Mouse (Mus musculus) liver, adult 2 months (tissue): ENCODE results near the gene Hes6. TPM values are rescaled to one million over a fixed set of nuclear protein-coding genes. Genes with fewer than 3 reads are reported as not detected.
A peak's percentile ranks its signal among the peaks of the same experiment; 100 is the strongest.

Experiments
- DNase-seq: peaks from one replicate; pipeline ENCODE4 v3.0.0-alpha.2; 2011; ENCODE audit warnings: low read depth, low spot score; ENCODE audit errors: extremely low read depth
- H3K27ac ChIP-seq: fragments of 200-500 bp; replicated peaks from 2 replicates; pipeline ENCODE4 v1.5.1; 2012; ENCODE audit warnings: low read depth, mild to moderate bottlenecking, control low read depth, inconsistent platforms, low read length; ENCODE audit not compliant: insufficient read depth
- H3K27me3 ChIP-seq: fragments of 200-500 bp; 2 replicates; pipeline ENCODE4 v1.6.1; 2012; ENCODE audit warnings: mild to moderate bottlenecking, moderate library complexity, low read length, inconsistent platforms; ENCODE audit not compliant: control insufficient read depth, insufficient read depth
- H3K36me3 ChIP-seq: fragments of 200-500 bp; 2 replicates; pipeline ENCODE4 v1.6.1; 2012; ENCODE audit warnings: low read length, inconsistent platforms; ENCODE audit not compliant: control insufficient read depth, insufficient read depth
- H3K4me1 ChIP-seq: fragments of 200-500 bp; 2 replicates; pipeline ENCODE4 v1.6.1; 2011; ENCODE audit warnings: low read length; ENCODE audit not compliant: control insufficient read depth, insufficient read depth
- H3K4me3 ChIP-seq: fragments of 200-500 bp; 2 replicates; pipeline ENCODE4 v1.5.1; 2011; ENCODE audit warnings: low read depth, mild to moderate bottlenecking, control low read depth, low read length, moderate library complexity; ENCODE audit not compliant: insufficient read depth
- H3K79me2 ChIP-seq: fragments of 200-500 bp; 2 replicates; pipeline ENCODE4 v1.6.1; 2012; ENCODE audit warnings: inconsistent platforms, mild to moderate bottlenecking, low read length, moderate library complexity; ENCODE audit not compliant: control insufficient read depth, insufficient read depth
- H3K9ac ChIP-seq: fragments of 200-500 bp; 2 replicates; pipeline ENCODE4 v1.6.1; 2012; ENCODE audit warnings: low read depth, mild to moderate bottlenecking, control low read depth, inconsistent platforms, low read length
- CTCF ChIP-seq: fragments of 200-500 bp; IDR thresholded peaks from 2 replicates; pipeline ENCODE4 v1.5.1; 2011; ENCODE audit warnings: low read depth, low read length, control low read depth
- POLR2A ChIP-seq: fragments of 200-500 bp; IDR thresholded peaks from 2 replicates; pipeline ENCODE4 v1.6.1; 2011; ENCODE audit warnings: low read length, control low read depth; ENCODE audit not compliant: insufficient read depth; ENCODE audit errors: extremely low read depth
- WGBS: fragments of 180-500 bp; shearing (Covaris S2); methylation state at CpG from one replicate; pipeline ENCODE4 v1.1.7; 2018; 5-methylcytosine and 5-hydroxymethylcytosine counted together
- polyA plus RNA-seq: library from polyadenylated mRNA; depleted of rRNA; stranded (reverse); fragments of >200 nt; gene quantifications from 2 replicates; pipeline ENCODE4 v1.2.3, GENCODE M21; 2012
- total RNA-seq: library from RNA; depleted of rRNA; stranded (reverse); fragments of >200 nt; gene quantifications from 2 replicates; pipeline ENCODE4 v1.2.3, GENCODE M21; 2014

The Hes6 gene
- total and polyA plus RNA-seq, 2 experiments = 97.0 to 112 TPM

DNA sequence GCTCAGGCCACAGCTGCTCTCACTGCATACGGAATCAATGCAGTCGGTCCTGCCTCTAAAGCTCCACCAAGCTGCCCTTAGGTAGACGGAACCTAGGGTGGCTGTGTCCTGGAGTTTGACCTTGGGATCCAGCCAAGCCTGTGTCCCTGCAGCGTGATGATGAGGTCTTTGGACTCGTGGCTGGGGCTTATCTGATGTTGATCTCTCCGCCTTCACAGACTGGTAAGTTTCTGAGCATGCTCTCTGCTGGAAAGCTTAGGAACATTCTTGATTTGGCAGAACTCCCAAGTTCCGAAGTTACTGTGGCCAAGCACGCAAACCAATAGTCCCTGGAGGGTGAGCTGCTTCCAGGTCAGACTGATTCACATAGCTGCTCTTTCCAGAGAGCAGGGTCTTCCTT is 32.2 kb upstream of the Hes6 start:
- peak overlapping the region; percentile 88 for H3K27ac ChIP-seq
- whole genome bisulfite sequencing = 26% methylated on average over 8 of the region's 8 CpGs
- no peak overlapping the region for H3K4me3 ChIP-seq
- peaks cover 8% of the 10 kb centered on the region; the same call in 1 of the 2 replicates for H3K79me2 ChIP-seq
- H3K27me3 ChIP-seq = no peaks in the 10 kb centered on the region
- DNase-seq = peak; percentile 100
- TF ChIP-seq CTCF (no peak), POLR2A (no peak)
- peaks cover 45% of the 10 kb centered on the region for H3K4me1 ChIP-seq
- peak overlapping the region; percentile 18 for H3K9ac ChIP-seq
- peaks cover 13% of the 10 kb centered on the region for H3K36me3 ChIP-seq

DNA sequence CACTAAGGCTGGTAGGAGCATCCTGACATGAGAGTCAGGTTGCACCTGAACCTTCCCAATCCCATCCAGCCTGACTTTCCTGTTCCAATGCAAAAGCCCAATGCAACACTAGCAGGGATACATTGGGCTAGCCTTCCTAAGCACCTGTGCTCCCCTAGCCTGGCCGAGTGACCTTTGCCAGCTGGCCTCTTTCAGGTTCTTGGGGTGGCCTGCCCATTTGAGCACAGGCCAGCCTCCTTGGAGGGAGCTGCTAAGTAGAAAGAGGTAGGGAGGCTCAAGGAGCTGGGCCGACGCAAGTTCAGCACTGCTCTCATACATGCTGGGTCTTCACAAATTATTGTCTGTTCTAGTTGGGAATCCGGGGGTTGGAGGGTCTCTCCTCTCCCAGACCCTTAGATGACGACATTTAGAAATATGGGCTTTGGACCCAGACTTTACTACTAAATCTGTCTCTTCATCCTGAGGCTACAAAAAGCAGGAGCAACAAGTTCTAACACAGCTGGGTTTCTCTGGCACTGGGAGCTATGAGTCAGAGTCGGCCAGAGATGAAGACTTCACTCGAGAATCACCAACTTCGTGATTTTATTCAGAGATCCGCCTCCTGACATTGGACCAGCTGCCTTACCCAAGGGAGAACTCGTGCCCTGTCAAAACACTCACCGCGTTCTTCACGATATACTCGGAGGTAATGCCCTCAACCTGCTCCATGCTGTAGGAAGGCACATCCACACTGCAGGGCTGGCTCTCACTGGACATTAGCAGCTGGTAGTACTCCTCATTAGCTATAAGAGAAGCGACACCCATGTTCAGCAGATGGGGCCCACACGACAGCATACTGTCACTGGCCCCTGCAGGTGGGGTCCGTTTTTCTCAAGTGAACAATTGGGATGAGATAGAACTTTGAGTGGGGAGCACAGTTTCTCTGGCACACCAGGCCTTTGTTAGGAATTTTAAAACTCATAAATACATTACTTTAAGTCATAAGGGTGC is 31.3 kb upstream of the Hes6 start:
- DNase-seq = no peak
- TF ChIP-seq POLR2A (no peak), CTCF (no peak)
- Histone ChIP-seq H3K4me3 (no peak overlapping the region), H3K9ac (peak overlapping the region; percentile 42), H3K36me3 (peaks cover 13% of the 10 kb centered on the region), H3K27ac (peak overlapping the region; percentile 88), H3K79me2 (no peaks in the 10 kb centered on the region), H3K4me1 (peaks cover 53% of the 10 kb centered on the region), H3K27me3 (no peaks in the 10 kb centered on the region)
- 68% methylated on average over 17 of the region's 17 CpGs for WGBS

DNA sequence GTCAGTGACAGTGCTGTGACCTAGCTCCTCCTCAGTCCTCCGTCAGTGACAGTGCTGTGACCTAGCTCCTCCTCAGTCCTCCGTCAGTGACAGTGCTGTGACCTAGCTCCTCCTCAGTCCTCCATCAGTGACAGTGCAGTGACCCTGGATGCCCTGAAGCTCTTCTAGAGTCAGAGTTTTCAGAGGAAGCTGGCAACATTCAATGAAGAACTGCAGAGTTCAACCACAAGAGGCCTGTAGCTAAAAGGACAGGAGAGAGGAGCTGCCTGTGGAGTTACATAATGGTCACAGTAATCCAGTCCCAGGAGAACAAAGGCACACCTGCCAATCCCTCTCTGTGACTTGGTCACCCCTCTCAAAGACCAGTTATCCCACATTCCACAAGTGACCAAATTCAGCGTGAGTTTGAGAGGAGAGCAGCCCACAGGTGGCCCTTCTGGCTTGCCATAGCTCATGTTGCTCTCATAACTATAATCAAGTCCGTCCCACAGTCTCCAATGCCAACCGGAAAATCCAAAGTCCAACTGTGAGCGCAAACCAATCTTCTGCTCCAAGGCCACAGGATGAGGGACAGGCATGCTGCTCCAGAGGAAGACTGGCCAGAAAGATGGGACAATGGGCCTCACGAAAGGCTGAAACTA is 28.6 kb upstream of the Hes6 start:
- peak overlapping the region; percentile 88 for H3K27ac ChIP-seq
- no peak for TF ChIP-seq POLR2A
- TF ChIP-seq CTCF = no peak
- DNase-seq = peak; percentile 98

DNA sequence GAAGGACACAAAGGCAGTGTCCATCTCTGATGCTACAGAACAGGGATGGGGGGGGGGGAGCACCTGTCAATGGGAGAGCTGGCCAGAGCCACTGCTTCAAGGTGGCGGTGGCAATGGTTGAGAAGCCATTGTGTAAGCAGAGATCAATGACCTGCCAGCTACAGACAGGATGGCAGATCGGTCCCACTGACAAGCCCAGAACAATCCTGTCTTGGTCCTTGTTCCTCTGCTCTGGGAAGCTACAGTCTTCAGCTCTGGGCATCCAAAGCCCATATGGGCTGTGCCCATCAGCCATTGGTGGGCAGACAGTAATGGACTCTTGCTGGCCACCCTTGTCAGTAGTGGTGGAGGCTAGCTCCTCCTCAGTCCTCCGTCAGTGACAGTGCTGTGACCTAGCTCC is 28.0 kb upstream of the Hes6 start:
- H3K9ac ChIP-seq = peak overlapping the region; percentile 19
- DNase-seq = peak; percentile 63
- no peaks in the 10 kb centered on the region for H3K27me3 ChIP-seq
- WGBS = 21% methylated on average over 3 of the region's 3 CpGs
- TF ChIP-seq CTCF (no peak), POLR2A (no peak)
- peaks cover 68% of the 10 kb centered on the region for H3K4me1 ChIP-seq
- no peaks in the 10 kb centered on the region for H3K79me2 ChIP-seq
- H3K36me3 ChIP-seq = peaks cover 5% of the 10 kb centered on the region; the same call in 1 of the 2 replicates
- H3K27ac ChIP-seq = peak overlapping the region; percentile 88
- H3K4me3 ChIP-seq = no peak overlapping the region

More for the DNA sequence above, 28.6 kb upstream of the Hes6 start:
- Histone ChIP-seq H3K27me3 (no peaks in the 10 kb centered on the region), H3K9ac (peak overlapping the region; percentile 66), H3K36me3 (peaks cover 8% of the 10 kb centered on the region), H3K4me3 (peak overlapping the region; percentile 44), H3K4me1 (peaks cover 63% of the 10 kb centered on the region), H3K79me2 (no peaks in the 10 kb centered on the region)
- WGBS = 26% methylated on average over 7 of the region's 7 CpGs

DNA sequence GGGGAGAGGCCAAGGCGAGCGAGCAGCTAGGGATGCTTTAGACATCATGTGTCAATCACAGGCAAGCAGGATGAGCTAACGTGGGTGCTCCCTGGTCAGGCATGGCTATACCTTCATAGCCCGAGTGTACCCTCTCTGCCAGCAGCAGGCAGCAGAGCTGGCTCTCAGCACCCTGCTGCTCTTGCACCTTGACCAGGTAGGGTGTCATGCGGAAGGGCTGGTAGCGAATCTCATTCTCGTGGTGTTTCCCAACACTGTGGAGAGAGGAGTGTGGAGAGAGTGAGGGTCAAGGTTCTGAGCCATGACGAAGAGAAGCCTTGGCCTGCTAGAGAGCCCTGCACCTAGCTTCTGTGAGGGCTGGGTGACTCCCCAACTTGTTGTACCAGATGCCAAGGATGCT is 25.9 kb upstream of the Hes6 start:
- DNase-seq = peak; percentile 98
- no peak overlapping the region for H3K4me3 ChIP-seq
- H3K36me3 ChIP-seq = peaks cover 7% of the 10 kb centered on the region; the same call in 1 of the 2 replicates
- H3K79me2 ChIP-seq = no peaks in the 10 kb centered on the region
- TF ChIP-seq CTCF = no peak
- 33% methylated on average over 8 of the region's 8 CpGs for WGBS
- H3K9ac ChIP-seq = peak overlapping the region; percentile 22
- no peaks in the 10 kb centered on the region for H3K27me3 ChIP-seq
- peak overlapping the region; percentile 91 for H3K27ac ChIP-seq
- H3K4me1 ChIP-seq = peaks cover 64% of the 10 kb centered on the region
